Mouse (Mus musculus) neural tube, embryonic 14.5 days (tissue): ENCODE results near the gene Myo5a. TPM values are rescaled to one million over a fixed set of nuclear protein-coding genes. Genes with fewer than 3 reads are reported as not detected.

Experiments
- ATAC-seq: fragments of 200-750 bp; cut with Nextera tagmentation; 2 replicates; pipeline ENCODE4 v1.8.0; 2017; ENCODE audit warnings: low read depth, mild to moderate bottlenecking, moderate TSS enrichment, moderate library complexity
- H3K27ac ChIP-seq: fragments of 300-500 bp; sonication (generic); 2 replicates; pipeline ENCODE4 v1.5.1; 2014; ENCODE audit warnings: low read depth, mild to moderate bottlenecking, control low read depth, low read length, moderate library complexity, mixed read lengths
- H3K27me3 ChIP-seq: fragments of 300-500 bp; sonication (generic); 2 replicates; pipeline ENCODE4 v1.6.1; 2014; ENCODE audit warnings: low read length; ENCODE audit not compliant: control insufficient read depth, insufficient read depth
- H3K36me3 ChIP-seq: fragments of 300-500 bp; sonication (generic); 2 replicates; pipeline ENCODE4 v1.6.1; 2014; ENCODE audit warnings: low read length, mixed read lengths; ENCODE audit not compliant: control insufficient read depth, insufficient read depth
- H3K4me1 ChIP-seq: fragments of 300-500 bp; sonication (generic); 2 replicates; pipeline ENCODE4 v1.6.1; 2014; ENCODE audit warnings: low read length; ENCODE audit not compliant: control insufficient read depth, insufficient read depth
- H3K4me2 ChIP-seq: fragments of 300-500 bp; sonication (generic); 2 replicates; pipeline ENCODE4 v1.6.1; 2014; ENCODE audit warnings: mild to moderate bottlenecking, low read depth, low read length, control low read depth
- H3K4me3 ChIP-seq: fragments of 300-500 bp; sonication (generic); 2 replicates; pipeline ENCODE4 v1.5.1; 2014; ENCODE audit warnings: low read depth, low read length, control low read depth, mixed read lengths
- H3K9ac ChIP-seq: fragments of 300-500 bp; sonication (generic); replicated peaks from 2 replicates; pipeline ENCODE4 v1.6.1; 2014; ENCODE audit warnings: low read depth, mild to moderate bottlenecking, control low read depth, low read length, mixed read lengths
- H3K9me3 ChIP-seq: fragments of 300-500 bp; sonication (generic); 2 replicates; pipeline ENCODE4 v1.6.1; 2016; ENCODE audit warnings: low read length; ENCODE audit not compliant: control insufficient read depth
- WGBS: fragments of 180-500 bp; shearing (Covaris S2); extraction: QIAGEN DNeasy Blood & Tissue Kit; methylation state at CpG from one replicate; pipeline ENCODE4 v1.1.7; 2014; 5-methylcytosine and 5-hydroxymethylcytosine counted together
- polyA plus RNA-seq: library from polyadenylated mRNA; unstranded; fragments of >200 nt; fragmentation: Nextera tagmentation; extraction: Ambion mirVana; gene quantifications from 2 replicates; pipeline ENCODE4 v1.2.1, GENCODE M21; 2014

Gene Myo5a
- polyA plus RNA-seq, 1 experiment from 2014 or later, result 60.0 TPM

DNA sequence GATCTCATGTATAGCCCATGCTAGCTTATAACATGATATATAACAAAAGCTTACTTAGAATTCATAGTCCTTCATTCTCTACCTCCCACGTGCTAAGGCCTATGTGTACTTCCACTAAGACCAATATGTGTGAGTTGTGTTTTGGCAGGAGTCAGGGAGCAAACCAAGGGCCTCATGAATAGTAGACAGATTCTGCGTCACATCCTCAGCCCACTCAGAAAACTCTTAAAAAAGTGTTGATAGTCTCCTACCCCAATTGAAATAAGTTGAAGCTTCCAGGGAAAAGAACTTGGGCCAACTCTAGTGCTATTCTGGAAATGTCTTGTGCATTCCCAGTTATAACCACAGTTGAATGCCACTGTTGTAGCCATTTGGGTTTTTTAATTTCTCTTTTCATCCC is 131.2 kb downstream of the Myo5a start:
- Histone ChIP-seq H3K4me2 (no peak overlapping the region), H3K36me3 (peaks cover 38% of the 10 kb centered on the region), H3K27me3 (no peaks in the 10 kb centered on the region), H3K27ac (no peak overlapping the region), H3K9ac (no peak overlapping the region), H3K9me3 (no peaks in the 10 kb centered on the region), H3K4me1 (no peaks in the 10 kb centered on the region), H3K4me3 (no peak overlapping the region)
- no peak for ATAC-seq
- WGBS, result 93% methylated on average over 2 of the region's 2 CpGs

DNA sequence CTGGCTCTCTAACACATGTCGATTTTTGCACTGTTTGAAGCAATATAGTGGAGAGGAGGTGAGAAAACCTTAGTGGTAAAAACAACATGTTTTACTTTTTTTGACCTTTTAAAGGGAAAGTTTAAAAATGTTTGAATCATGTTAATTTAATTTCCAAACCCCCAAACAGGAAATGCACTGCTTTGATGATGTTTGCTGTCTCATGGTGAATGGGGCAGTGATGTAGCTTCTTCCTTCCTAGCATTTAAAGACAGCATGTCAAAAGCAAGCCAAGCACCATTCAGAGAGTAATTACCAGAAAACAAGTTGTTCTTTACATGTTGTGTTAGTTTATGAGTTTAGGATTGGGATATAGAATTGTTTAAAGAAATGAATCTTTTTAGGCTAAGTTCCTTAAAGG is 138.4 kb downstream of the Myo5a start:
- Histone ChIP-seq H3K27me3 (no peaks in the 10 kb centered on the region), H3K36me3 (peaks cover 16% of the 10 kb centered on the region; the same call in 1 of the 2 replicates), H3K9ac (no peak overlapping the region), H3K4me3 (no peak overlapping the region), H3K4me1 (no peaks in the 10 kb centered on the region), H3K9me3 (no peaks in the 10 kb centered on the region), H3K27ac (no peak overlapping the region), H3K4me2 (no peak overlapping the region)
- 95% methylated on average over 1 of the region's 1 CpGs for WGBS
- ATAC-seq, result no peak

DNA sequence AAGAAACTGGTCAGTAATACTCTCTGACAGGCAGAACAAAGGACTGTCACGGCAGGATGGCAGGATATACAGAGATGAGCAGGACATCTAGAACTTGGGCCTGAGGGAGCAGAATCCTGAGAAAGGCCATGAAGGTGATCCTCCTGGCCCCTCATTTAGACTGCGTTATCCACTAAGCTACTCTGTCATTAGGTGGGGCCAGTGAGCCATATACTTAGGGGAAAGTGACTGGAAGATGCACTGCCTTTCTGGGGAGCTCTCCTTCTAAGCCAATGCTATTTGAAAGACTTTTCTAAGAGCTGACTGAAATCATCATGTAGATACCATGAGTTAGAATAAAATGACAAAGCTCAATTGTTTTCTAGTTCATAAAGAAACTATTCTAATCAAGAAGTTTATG is 139.5 kb downstream of the Myo5a start:
- H3K36me3 ChIP-seq, result peaks cover 20% of the 10 kb centered on the region; the same call in 1 of the 2 replicates
- no peak for ATAC-seq
- H3K27ac ChIP-seq, result no peak overlapping the region
- H3K4me2 ChIP-seq, result no peak overlapping the region
- WGBS, result 78% methylated on average over 2 of the region's 2 CpGs
- H3K4me1 ChIP-seq, result no peaks in the 10 kb centered on the region
- H3K27me3 ChIP-seq, result no peaks in the 10 kb centered on the region
- H3K4me3 ChIP-seq, result no peak overlapping the region
- no peaks in the 10 kb centered on the region for H3K9me3 ChIP-seq
- H3K9ac ChIP-seq, result no peak overlapping the region

DNA sequence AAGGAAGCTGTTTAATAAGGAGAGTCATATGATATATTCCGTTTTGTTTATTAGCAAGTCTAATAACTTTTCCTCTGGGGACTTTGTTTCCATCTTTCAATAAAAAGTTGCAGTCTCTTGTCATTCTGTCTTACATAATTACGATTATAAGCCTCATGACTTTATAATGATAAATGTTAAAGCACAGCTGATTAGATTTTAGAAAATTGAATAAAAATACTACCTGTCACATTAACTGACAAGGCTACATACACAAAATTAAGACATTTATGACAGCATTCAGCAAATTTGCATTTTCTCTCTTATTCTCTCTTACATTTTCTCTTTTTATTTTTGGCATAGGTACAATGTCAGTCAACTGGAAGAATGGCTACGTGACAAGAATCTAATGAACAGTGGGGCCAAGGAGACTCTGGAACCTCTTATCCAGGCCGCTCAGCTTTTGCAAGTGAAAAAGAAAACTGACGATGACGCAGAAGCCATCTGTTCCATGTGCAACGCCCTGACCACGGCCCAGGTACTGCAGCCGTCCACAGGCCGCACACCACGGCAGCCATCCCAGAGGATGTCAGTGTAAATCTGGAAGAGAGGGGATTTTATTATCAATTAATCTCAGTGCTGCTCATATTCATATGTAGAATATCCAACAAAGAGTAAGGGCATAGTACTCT is 144.1 kb downstream of the Myo5a start:
- no peaks in the 10 kb centered on the region for H3K4me1 ChIP-seq
- H3K27me3 ChIP-seq, result no peaks in the 10 kb centered on the region
- no peak overlapping the region for H3K27ac ChIP-seq
- no peak overlapping the region for H3K9ac ChIP-seq
- no peak for ATAC-seq
- no peak overlapping the region for H3K4me2 ChIP-seq
- 90% methylated on average over 11 of the region's 11 CpGs for WGBS
- H3K4me3 ChIP-seq, result no peak overlapping the region
- H3K36me3 ChIP-seq, result peaks cover 45% of the 10 kb centered on the region
- H3K9me3 ChIP-seq, result no peaks in the 10 kb centered on the region

DNA sequence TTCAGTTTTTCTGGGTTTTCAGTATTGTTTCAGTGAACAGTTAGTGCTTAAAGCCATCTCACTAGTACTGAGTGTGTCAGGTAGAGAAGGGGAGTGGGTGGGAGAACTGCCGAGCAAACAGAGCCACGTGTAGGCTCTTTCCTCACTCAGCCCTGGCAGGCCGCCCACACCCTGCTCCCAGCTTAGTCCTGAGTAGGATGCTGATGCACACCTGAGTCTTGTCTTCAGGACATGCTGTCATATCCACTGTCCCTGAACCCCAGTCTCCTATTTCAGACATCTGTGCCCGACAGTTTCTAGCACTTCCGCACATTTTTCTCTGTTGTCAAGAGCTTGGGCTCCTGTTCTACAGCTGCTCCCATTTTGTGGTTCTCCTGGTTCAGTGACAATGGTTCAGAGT is 149.1 kb downstream of the Myo5a start:
- Histone ChIP-seq H3K9me3 (no peaks in the 10 kb centered on the region), H3K4me3 (no peak overlapping the region), H3K27me3 (no peaks in the 10 kb centered on the region), H3K4me1 (no peaks in the 10 kb centered on the region), H3K27ac (no peak overlapping the region), H3K4me2 (no peak overlapping the region), H3K9ac (no peak overlapping the region), H3K36me3 (peaks cover 28% of the 10 kb centered on the region)
- no peak for ATAC-seq
- WGBS, result 89% methylated on average over 5 of the region's 5 CpGs

DNA sequence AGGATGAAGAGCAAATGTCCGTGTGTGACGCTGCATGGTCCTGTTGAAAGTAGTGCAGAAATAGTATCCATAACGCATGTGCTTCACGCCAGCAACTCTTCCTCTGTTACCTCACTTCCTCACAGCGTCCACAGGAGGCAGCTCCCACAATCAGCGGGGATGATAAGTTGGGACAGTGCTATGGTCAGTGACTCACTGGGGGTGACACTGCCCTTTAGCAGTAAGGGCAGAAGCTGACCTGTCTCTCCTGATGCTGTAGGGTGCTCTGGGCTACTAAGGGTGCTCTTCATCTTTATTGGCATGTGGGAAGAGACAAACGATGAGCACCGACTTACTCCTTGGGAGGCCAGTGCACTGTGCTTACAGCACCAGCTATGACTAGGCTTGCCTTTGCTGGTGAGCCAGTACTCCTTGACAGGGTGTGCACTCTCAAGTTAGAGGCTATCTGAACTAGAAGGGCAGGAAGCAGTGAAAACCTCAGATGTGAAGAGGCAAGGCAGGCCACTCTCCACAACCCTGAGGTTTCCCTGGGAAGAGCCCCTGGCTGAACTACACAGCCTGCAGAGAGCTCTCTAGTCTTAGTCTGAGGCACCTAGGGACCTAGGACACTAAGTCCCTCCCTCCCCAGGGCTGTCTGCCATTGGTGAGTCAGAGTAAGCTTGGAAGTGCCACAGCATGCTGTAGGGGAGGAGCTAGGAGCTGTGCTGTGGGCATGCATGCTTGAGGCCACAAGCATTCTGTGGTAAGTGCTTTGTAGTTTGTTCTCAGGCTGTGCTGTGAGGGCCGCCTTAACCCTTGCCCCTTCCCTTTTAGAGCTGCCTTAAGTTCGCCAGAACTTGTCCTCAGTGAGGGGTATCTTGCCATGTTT is 150.8 kb downstream of the Myo5a start:
- Histone ChIP-seq H3K36me3 (peaks cover 20% of the 10 kb centered on the region), H3K4me1 (no peaks in the 10 kb centered on the region), H3K27me3 (no peaks in the 10 kb centered on the region), H3K4me2 (no peak overlapping the region), H3K9ac (no peak overlapping the region), H3K27ac (no peak overlapping the region), H3K4me3 (no peak overlapping the region), H3K9me3 (no peaks in the 10 kb centered on the region)
- 66% methylated on average over 10 of the region's 10 CpGs for WGBS
- no peak for ATAC-seq

DNA sequence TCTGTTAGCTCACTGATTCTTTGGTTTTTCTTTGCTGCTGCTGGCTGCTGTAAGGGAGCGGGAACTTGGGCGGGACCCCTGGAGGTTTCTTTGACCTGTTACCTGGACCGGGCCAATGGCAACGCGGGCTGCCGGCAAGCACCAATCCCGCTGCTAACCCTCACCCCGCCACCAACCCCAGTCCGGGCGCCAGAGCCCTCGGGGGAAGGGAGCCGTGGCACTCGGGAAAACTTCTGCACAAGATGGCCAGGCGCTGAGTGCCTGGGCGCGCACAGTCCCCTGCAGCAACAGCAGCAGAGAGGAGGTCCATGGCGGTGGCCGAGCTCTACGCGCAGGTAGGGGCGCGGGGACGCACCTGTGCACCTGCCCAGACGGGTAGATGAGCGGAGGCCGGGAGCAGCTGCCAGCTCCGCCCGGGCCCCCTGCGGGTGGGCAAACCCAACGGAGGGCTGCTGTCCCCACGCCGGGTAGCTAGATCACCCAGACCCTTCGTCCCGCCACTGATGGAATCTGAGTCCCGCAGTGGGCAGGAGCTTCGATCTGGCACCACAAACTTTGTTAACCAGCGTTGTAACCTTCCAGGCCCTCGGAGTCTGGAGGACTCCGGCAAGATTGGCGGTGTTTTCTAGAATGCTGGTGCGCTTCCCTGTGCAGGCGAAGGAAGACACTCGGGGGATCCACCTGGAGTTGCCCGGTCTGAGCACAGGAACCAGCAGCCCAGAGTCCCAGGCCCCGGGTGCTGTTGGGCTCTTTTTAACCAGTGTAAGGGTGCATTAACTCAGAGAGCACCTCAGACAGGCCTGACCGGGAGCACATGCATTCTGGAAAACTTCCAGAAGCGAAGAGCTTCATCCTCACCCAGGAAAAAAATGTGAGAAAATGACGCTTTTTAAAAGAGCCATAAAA is 161.3 kb downstream of the Myo5a start, which contains the start of gene Myo5c:
Gene Myo5c, plus strand, starts transcription at position 180 of the 906 bp plus-strand sequence.
- 0 out of 2 replicates have a peak within 1 kb of the TSS, but pooled peaks have one; percentile 28 for H3K9ac ChIP-seq
- H3K27me3 ChIP-seq, result 0 out of 2 replicates have a peak, but pooled peaks cover 8% of the 10 kb centered on the region
- peak within 1 kb of the TSS; percentile 52 for H3K4me2 ChIP-seq
- H3K4me1 ChIP-seq, result peaks cover 6% of the 10 kb centered on the region
- WGBS, result 3% methylated on average over 48 of the region's 48 CpGs
- peak within 1 kb of the TSS; percentile 22 for H3K4me3 ChIP-seq
- ATAC-seq, result peak; percentile 41; the same call in 1 of the 2 replicates
- no peak within 1 kb of the TSS for H3K27ac ChIP-seq
- H3K36me3 ChIP-seq, result no peaks in the 10 kb centered on the region
- no peaks in the 10 kb centered on the region for H3K9me3 ChIP-seq

DNA sequence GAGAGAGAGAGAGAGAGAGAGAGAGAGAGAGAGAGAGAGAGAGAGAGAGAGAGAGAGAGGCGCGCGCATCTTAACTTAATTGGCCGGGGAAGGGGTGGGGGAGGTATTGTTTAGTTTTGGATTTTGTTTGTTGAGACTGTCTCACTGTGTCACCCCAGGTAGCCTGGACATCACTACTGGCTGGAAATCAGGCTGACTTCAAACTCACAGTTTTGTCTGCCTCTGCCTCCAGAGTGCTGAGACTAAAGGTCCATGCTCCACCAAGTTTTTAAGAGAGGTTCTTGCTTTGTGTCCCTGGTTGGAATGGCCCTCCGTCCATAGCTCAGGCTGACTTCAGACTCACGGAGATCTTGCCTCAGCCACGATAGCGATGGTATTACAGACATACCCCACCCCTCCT is 162.0 kb downstream of the Myo5a start:
- Histone ChIP-seq H3K36me3 (no peaks in the 10 kb centered on the region), H3K9me3 (no peaks in the 10 kb centered on the region), H3K9ac (no peak overlapping the region), H3K4me1 (peaks cover 6% of the 10 kb centered on the region), H3K4me3 (no peak overlapping the region), H3K27me3 (0 out of 2 replicates have a peak, but pooled peaks cover 8% of the 10 kb centered on the region), H3K4me2 (no peak overlapping the region), H3K27ac (no peak overlapping the region)
- no peak for ATAC-seq
- 37% methylated on average over 8 of the region's 8 CpGs for WGBS
